Mouse (Mus musculus) thymus, adult 2 months (tissue): ENCODE measurements around the gene Tspan4.

ENCODE experiments used
- CTCF ChIP-seq: fragments of 200-500 bp; IDR thresholded peaks from 2 replicates; pipeline ENCODE4 v1.5.1; 2012; ENCODE audit warnings: mild to moderate bottlenecking, control low read depth, low read length, moderate library complexity, borderline replicate concordance; ENCODE audit not compliant: control insufficient read depth, poor library complexity, insufficient read depth; ENCODE audit errors: extremely low read depth
- POLR2A ChIP-seq: fragments of 200-500 bp; IDR thresholded peaks from 2 replicates; pipeline ENCODE4 v1.6.1; 2012; ENCODE audit warnings: mild to moderate bottlenecking, low read length, control low read depth, moderate library complexity; ENCODE audit not compliant: control insufficient read depth, poor library complexity, insufficient read depth; ENCODE audit errors: extremely low read depth

- TF ChIP-seq CTCF = no peak
- no peak for TF ChIP-seq POLR2A
Measured at GRCm38 (mm10) chr7:141487141-141487540, 12.1 kb downstream of the Tspan4 start.
